Mouse (Mus musculus) adrenal gland, postnatal 4 days (tissue): ENCODE results near the gene Plxnc1. TPM values are rescaled to one million over a fixed set of nuclear protein-coding genes. Genes with fewer than 3 reads are reported as not detected.

Source experiments
- DNase-seq, 2 experiments: peaks; one replicate each; pipeline ENCODE4 v3.0.0; 2021 to 2022; ENCODE audit warnings: low spot score in 2 of 2, mixed read lengths in 2 of 2
- total RNA-seq, 2 experiments: library from RNA; stranded (reverse); gene quantifications; 2 replicates each; pipeline ENCODE4 v1.2.3; 2021

Plxnc1 gene
- total RNA-seq, 2 experiments from 2014 or later: 5.2 to 7.4 TPM

- no peak for DNase-seq
These were observed 24.1 kb downstream of the Plxnc1 start for GRCm38 (mm10) chr10:94920526-94920925.

DNA sequence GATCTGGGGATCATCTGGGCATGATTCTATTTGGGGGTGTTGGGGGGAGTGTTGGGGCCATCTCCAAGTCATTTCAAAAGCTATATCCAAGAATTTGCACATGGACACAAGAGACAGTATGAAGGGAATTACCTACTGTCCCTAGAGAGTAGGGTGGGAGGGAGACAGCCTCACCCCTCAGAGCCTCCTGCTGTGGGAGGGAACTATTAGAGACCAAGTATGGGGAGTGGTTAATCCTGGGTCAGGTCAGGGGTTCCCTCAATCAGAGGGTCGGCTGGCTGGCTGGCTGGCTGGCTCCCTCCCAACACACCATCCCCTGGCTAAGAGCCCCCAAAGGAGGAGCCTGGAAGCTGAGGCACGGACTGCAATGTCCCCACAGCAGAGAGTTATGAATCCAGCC, 24.7 kb downstream of the Plxnc1 start:
- no peak for DNase-seq

DNA sequence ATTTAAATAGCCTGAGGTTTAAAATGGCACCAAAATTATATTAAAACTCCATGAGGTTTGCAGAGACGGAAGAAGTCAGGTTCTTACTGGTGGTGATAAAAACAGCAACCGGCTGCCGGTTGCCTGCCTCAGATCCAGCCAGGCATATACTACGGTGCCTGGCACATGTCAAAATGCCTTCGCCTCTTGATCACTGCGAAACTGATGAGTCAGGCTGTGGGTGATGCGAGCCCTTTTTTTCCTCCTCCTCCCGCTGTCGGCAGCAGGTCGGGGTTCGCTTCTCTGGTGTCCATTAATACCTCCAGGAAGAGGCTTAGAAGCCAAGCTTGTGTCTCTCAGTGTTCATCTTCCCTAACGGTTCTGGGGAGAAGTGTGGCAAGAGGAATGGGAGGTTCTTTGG, 25.1 kb downstream of the Plxnc1 start:
- no peak for DNase-seq

DNA sequence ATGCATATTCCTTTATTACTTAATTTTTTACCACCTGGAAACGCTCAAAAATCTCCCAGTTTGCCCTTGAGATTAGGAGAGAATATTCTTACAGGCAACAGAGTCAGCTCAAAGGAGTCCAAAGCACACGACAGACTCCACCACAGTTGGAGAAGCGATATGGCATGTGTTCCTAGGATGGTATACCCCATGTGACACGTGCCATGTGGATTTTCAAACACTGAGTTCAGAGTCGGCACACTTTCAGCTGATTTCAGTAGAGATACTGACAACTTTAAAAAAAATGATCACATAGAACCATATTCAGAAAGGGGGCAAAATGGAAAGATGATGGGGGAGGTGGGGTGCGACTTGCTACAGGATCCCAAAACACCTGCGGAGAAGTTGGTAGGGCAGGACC, 26.0 kb downstream of the Plxnc1 start:
- DNase-seq: no peak

DNA sequence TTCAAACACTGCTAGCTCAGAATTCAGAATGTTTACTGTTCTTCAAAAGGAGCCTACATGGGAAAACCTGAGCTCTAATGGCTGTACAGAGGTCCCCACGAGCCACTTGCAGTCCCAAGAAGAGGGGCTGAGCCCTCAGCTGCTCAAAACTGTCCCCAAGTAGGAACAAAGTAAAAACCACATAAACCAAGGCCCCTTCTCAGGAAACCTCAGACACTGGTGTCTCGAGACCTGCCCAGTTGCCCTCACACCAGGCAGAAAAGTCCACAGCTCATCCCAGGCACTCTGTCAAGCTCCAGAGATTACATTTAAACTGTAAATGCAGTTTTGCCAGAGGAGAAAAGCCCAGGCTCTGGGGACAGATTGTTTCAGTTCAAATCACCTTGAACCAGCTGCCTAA, 26.6 kb downstream of the Plxnc1 start:
- DNase-seq: no peak

DNA sequence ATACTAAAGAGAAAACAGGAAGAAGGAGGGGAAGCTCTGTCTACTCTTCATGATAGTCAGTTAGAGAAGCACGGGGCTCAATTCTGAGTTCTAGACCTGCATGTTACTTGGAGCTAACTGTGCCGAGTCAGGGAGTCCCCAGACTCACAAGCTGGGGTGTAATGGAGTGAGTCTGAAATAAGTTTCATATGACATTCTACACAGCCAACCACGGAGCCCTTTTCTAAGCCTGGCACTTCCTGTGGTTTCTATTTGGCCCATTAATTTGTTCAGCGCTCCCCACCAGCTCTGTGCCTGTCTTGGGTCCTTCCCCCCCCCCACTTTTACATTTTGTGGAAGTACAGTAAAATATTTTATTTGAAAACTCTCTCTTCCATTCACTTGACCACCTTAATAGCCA, 27.3 kb downstream of the Plxnc1 start:
- no peak for DNase-seq

- no peak for DNase-seq
These were observed 28.0 kb downstream of the Plxnc1 start for GRCm38 (mm10) chr10:94916610-94917009.

DNA sequence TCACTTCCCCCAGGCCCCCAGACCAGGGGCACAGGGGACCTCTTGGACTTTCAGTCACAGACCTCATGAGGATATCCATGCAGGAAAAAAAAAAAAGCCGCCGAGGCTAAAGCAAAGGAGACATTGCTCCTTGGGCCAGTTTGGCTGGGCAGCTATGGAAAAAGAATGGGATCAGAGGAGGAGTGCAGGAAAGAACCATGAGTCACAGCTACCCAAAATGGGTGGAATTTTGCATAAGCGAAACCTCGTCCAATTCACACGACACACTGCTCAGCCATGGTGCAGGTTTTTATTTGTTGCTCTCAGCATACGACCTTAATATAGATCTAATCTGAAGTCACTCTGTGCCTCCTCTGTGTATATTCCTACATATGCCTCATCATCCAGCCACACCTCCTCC, 28.9 kb downstream of the Plxnc1 start:
- no peak for DNase-seq

- DNase-seq: no peak
These were observed 30.6 kb downstream of the Plxnc1 start for GRCm38 (mm10) chr10:94914081-94914480.

GRCm38 (mm10) chr10:94913336-94913739, 31.3 kb downstream of the Plxnc1 start:
- no peak for DNase-seq

GRCm38 (mm10) chr10:94912551-94912950, 32.1 kb downstream of the Plxnc1 start:
- DNase-seq: no peak

GRCm38 (mm10) chr10:94911102-94911501, 33.5 kb downstream of the Plxnc1 start:
- DNase-seq: no peak

- no peak for DNase-seq
These were observed 34.1 kb downstream of the Plxnc1 start for GRCm38 (mm10) chr10:94910570-94910969.

- DNase-seq: no peak
These were observed 34.8 kb downstream of the Plxnc1 start for GRCm38 (mm10) chr10:94909789-94910188.

GRCm38 (mm10) chr10:94908976-94909717, 35.5 kb downstream of the Plxnc1 start:
- DNase-seq: no peak

DNA sequence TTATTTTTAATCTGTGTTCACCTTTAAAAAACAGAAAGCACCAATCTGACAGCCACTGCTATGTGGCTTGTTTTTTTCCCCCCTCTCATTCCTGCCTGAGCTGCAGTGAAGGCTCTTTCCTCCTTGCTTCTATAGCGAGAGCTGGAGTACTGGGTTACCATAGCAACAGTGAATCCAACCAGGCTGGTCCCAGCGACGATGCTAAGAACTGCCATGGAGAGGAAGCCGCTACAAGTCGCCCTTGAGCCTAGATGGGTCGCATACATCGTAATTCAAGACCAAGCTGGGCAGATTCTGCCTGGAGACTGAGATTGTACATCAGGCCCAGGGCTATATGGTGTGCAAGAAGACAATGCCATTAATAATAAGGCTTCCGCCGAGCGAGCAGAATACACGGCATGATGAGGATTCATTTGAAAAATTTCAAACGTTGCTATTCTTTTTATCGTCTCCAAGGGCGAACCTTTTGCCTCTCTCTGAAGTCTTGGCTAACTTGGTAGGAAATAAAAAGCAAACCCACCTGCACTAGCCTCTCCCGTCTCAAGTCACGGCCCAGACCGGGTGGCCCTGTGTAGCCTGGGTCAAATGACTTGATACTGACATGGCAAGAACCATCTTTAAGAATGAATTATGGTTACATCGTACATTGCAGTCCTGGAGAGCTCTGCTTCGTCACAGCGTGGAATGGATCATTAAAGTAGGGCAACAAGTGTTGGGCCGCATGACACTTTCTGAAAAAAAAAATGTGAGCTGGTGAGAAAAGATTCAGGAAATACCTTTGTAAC, 38.8 kb downstream of the Plxnc1 start:
- DNase-seq: no peak

DNA sequence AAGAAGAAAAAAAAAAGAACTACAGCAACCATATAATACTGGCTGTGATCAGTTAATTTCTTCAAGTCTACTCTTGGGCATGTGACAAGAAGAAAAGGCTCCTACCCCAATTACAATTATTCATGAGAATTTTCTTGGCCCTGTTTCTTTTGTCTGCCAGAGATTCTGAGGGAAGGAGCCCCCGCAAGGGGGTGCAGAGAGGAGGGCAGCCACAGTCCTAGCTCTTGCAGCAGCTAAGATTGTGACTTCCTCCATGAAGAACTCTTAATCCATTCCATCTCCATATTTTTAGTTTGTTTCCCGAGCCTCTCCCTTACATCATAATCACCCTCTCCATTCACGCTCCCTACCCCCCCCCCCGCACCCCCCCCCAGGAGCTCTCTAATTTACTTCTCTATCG, 39.4 kb downstream of the Plxnc1 start:
- no peak for DNase-seq

- no peak for DNase-seq
These were observed 47.7 kb downstream of the Plxnc1 start for GRCm38 (mm10) chr10:94896950-94897349.

- DNase-seq: no peak
These were observed 48.3 kb downstream of the Plxnc1 start for GRCm38 (mm10) chr10:94896311-94896710.

DNA sequence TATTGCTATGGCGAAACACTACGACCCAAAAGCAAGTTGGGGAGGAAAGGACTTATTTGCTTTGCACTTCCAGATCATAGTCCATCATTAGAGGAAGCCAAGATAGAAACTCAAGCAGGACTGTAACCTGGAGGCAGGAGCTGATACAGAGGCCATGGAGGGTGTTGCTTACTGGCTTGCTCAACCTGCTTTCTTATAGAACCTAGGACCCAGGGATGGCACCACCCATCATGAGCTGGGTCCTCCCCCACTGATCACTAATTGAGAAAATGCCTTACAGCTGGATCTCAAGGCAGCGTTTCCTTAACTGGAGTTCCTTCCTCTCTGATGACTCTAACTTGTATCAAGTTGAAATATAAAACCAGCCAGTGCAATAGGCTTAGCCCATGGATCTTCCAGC, 48.8 kb downstream of the Plxnc1 start:
- DNase-seq: no peak

DNA sequence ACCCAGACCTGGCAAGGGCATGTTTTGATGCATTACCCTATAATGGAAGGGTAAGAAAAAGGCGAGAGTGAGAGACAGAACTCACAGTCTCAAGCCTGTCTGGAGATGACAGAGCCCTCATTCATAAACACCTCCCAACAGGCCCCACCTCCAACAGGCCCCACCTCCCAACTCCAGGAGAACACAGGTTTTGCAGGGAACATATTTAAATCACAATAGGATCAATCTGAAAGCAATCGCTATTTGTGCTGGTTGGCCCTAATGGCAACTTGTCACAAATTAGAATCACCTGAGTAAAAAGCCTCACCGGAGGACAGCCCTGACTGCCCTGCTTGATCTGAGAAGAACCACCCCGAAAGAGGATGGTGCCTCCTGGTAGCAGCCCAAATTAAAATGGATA, 54.9 kb downstream of the Plxnc1 start:
- no peak for DNase-seq

GRCm38 (mm10) chr10:94883216-94883615, 61.4 kb downstream of the Plxnc1 start:
- no peak for DNase-seq

- DNase-seq: no peak
These were observed 73.1 kb downstream of the Plxnc1 start for GRCm38 (mm10) chr10:94871506-94871905.
